Mouse (Mus musculus) embryonic stem cell, embryonic (primary cell): Measurements from ENCODE around the gene Cpne5.

Experiments
- CTCF ChIA-PET, 4 experiments: fragments of 300-600 bp in 2 of 4; fragments of 350-600 bp in 2 of 4; sonication (Branson Sonifier 250); formaldehyde crosslinking; loops; one replicate each; lab custom pipeline; 2022; ENCODE audit warnings: inconsistent platforms in 2 of 4; lab: Charles Lee
- POLR2A ChIA-PET, 4 experiments: fragments of 300-600 bp in 2 of 4; fragments of 350-600 bp in 2 of 4; sonication (Branson Sonifier 250); formaldehyde crosslinking; loops; one replicate each; lab custom pipeline; 2022; ENCODE audit warnings: antibody characterized with exemption in 4 of 4, inconsistent platforms in 1 of 4; lab: Charles Lee

The Cpne5 gene

GRCm38 (mm10) chr17:29156866-29157265 lies 81.1 kb downstream of the Cpne5 start:
- POLR2A ChIA-PET, result interaction anchor here in 3 of 4 experiments (0.6 to 10.9 kb wide), 27 partner anchors 8 to 371 kb away, joined by 3 to 112 read pairs (median 6); partner anchors contain the start of genes Cdkn1a (in 1 of the 3) and Srsf3 (in 1 of the 3)
- CTCF ChIA-PET, result interaction anchor here in 1 of 4 experiments (1.4 kb wide), 1 partner anchor 14 kb away, joined by 5 read pairs; no protein-coding TSS in a partner anchor

- CTCF ChIA-PET, result interaction anchor here in 3 of 4 experiments (0.6 to 2.1 kb wide), 6 partner anchors 14 to 547 kb away, joined by 4 to 7 read pairs (median 4); no protein-coding TSS in a partner anchor
- POLR2A ChIA-PET, result interaction anchor here (0.6 to 10.9 kb wide), 49 partner anchors 9 to 371 kb away, joined by 3 to 112 read pairs (median 5); partner anchors contain the start of genes Cdkn1a (in 2 of the 4), Srsf3 (in 2 of the 4) and BC004004 (in 1 of the 4)
Measured at GRCm38 (mm10) chr17:29156396-29156795, 81.6 kb downstream of the Cpne5 start.

GRCm38 (mm10) chr17:29155355-29156135 lies 82.4 kb downstream of the Cpne5 start:
- CTCF ChIA-PET, result interaction anchor here in 3 of 4 experiments (0.6 to 2.1 kb wide), 11 partner anchors 13 to 547 kb away, joined by 3 to 7 read pairs (median 4); no protein-coding TSS in a partner anchor
- POLR2A ChIA-PET, result interaction anchor here (0.6 to 10.9 kb wide), 63 partner anchors 9 to 296 kb away, joined by 3 to 112 read pairs (median 5); partner anchors contain the start of genes Cdkn1a (in 3 of the 4), Srsf3 (in 2 of the 4), BC004004 (in 1 of the 4) and Stk38 (in 1 of the 4)

GRCm38 (mm10) chr17:29154247-29154646 lies 83.7 kb downstream of the Cpne5 start:
- POLR2A ChIA-PET, result interaction anchor here in 2 of 4 experiments (1.0 to 10.9 kb wide), 13 partner anchors 8 to 108 kb away, joined by 3 to 112 read pairs (median 17); no protein-coding TSS in a partner anchor
- CTCF ChIA-PET, result interaction anchor here in 2 of 4 experiments (1.0 to 2.1 kb wide), 3 partner anchors 16 to 106 kb away, joined by 3 to 7 read pairs (median 5); no protein-coding TSS in a partner anchor

- ChIA-PET CTCF (interaction anchor here in 1 of 4 experiments (0.6 kb wide), 1 partner anchor 144 kb away, joined by 3 read pairs; no protein-coding TSS in a partner anchor), POLR2A (interaction anchor here in 2 of 4 experiments (0.7 to 10.9 kb wide), 4 partner anchors 10 to 103 kb away, joined by 3 to 112 read pairs (median 34); no protein-coding TSS in a partner anchor)
Measured at GRCm38 (mm10) chr17:29152547-29152946, 85.4 kb downstream of the Cpne5 start.

GRCm38 (mm10) chr17:29149766-29150165 lies 88.2 kb downstream of the Cpne5 start:
- CTCF ChIA-PET, result interaction anchor here in 3 of 4 experiments (0.5 to 1.0 kb wide), 3 partner anchors 21 to 96 kb away, joined by 3 to 9 read pairs (median 3); no protein-coding TSS in a partner anchor
- POLR2A ChIA-PET, result interaction anchor here (0.6 to 7.3 kb wide), 19 partner anchors 10 to 222 kb away, joined by 3 to 37 read pairs (median 4); partner anchors contain the start of gene Srsf3 (in 2 of the 4)

GRCm38 (mm10) chr17:29147773-29148172 lies 90.2 kb downstream of the Cpne5 start:
- ChIA-PET CTCF (interaction anchor here in 3 of 4 experiments (0.6 to 1.3 kb wide), 7 partner anchors 29 to 1892 kb away, joined by 3 to 12 read pairs (median 3); no protein-coding TSS in a partner anchor), POLR2A (interaction anchor here in 3 of 4 experiments (0.6 to 11.5 kb wide), 19 partner anchors 8 to 346 kb away, joined by 3 to 112 read pairs (median 5); partner anchors contain the start of gene Rab44 (in 1 of the 3))

- POLR2A ChIA-PET, result interaction anchor here in 3 of 4 experiments (0.7 to 11.5 kb wide), 20 partner anchors 8 to 111 kb away, joined by 3 to 112 read pairs (median 6); partner anchors contain the start of gene Cdkn1a (in 1 of the 3)
- CTCF ChIA-PET, result interaction anchor here in 1 of 4 experiments (0.8 to 1.1 kb wide), 2 partner anchors 65 to 73 kb away, joined by 3 read pairs; no protein-coding TSS in a partner anchor
Measured at GRCm38 (mm10) chr17:29147273-29147672, 90.7 kb downstream of the Cpne5 start.

- POLR2A ChIA-PET, result interaction anchor here in 3 of 4 experiments (0.6 to 11.5 kb wide), 37 partner anchors 10 to 114 kb away, joined by 3 to 112 read pairs (median 4); partner anchors contain the start of gene Srsf3 (in 1 of the 3)
Measured at GRCm38 (mm10) chr17:29145101-29145500, 92.9 kb downstream of the Cpne5 start.

GRCm38 (mm10) chr17:29143266-29143665 lies 94.7 kb downstream of the Cpne5 start:
- ChIA-PET CTCF (no interaction called here), POLR2A (interaction anchor here in 2 of 4 experiments (1.3 to 11.5 kb wide), 5 partner anchors 15 to 98 kb away, joined by 3 to 112 read pairs (median 9); no protein-coding TSS in a partner anchor)

More at GRCm38 (mm10) chr17:29145101-29145500, 92.9 kb downstream of the Cpne5 start:
- CTCF ChIA-PET, result interaction anchor here (0.6 to 1.6 kb wide), 8 partner anchors 10 to 157 kb away, joined by 3 to 10 read pairs (median 4); no protein-coding TSS in a partner anchor

- CTCF ChIA-PET, result interaction anchor here in 3 of 4 experiments (0.5 to 0.6 kb wide), 3 partner anchors 123 to 998 kb away, joined by 3 to 5 read pairs (median 4); no protein-coding TSS in a partner anchor
- POLR2A ChIA-PET, result interaction anchor here in 3 of 4 experiments (0.6 to 11.5 kb wide), 5 partner anchors 16 to 110 kb away, joined by 3 to 112 read pairs (median 9); partner anchors contain the start of gene Srsf3 (in 1 of the 3)
Measured at GRCm38 (mm10) chr17:29141577-29141976, 96.4 kb downstream of the Cpne5 start.

GRCm38 (mm10) chr17:29137906-29138305 lies 100.1 kb downstream of the Cpne5 start:
- ChIA-PET POLR2A (interaction anchor here in 2 of 4 experiments (0.8 to 11.5 kb wide), 3 partner anchors 20 to 56 kb away, joined by 3 to 112 read pairs (median 4); no protein-coding TSS in a partner anchor), CTCF (interaction anchor here in 2 of 4 experiments (0.6 to 1.1 kb wide), 4 partner anchors 34 to 1880 kb away, joined by 3 to 8 read pairs (median 4); no protein-coding TSS in a partner anchor)

GRCm38 (mm10) chr17:29136236-29136635 lies 101.7 kb downstream of the Cpne5 start:
- ChIA-PET POLR2A (interaction anchor here in 2 of 4 experiments (0.9 to 2.9 kb wide), 5 partner anchors 10 to 87 kb away, joined by 3 to 13 read pairs (median 3); no protein-coding TSS in a partner anchor), CTCF (interaction anchor here in 1 of 4 experiments (0.7 kb wide), 1 partner anchor 13 kb away, joined by 3 read pairs; no protein-coding TSS in a partner anchor)

- ChIA-PET CTCF (interaction anchor here in 1 of 4 experiments (1.1 to 1.2 kb wide), 2 partner anchors 10 to 148 kb away, joined by 3 to 4 read pairs; no protein-coding TSS in a partner anchor), POLR2A (interaction anchor here (0.5 to 2.9 kb wide), 24 partner anchors 10 to 96 kb away, joined by 3 to 13 read pairs (median 4); no protein-coding TSS in a partner anchor)
Measured at GRCm38 (mm10) chr17:29135066-29135465, 102.9 kb downstream of the Cpne5 start.

- POLR2A ChIA-PET, result interaction anchor here in 2 of 4 experiments (0.6 to 1.4 kb wide), 9 partner anchors 26 to 440 kb away, joined by 3 to 5 read pairs (median 4); no protein-coding TSS in a partner anchor
- CTCF ChIA-PET, result interaction anchor here in 2 of 4 experiments (0.7 kb wide), 2 partner anchors 34 to 169 kb away, joined by 4 to 8 read pairs; no protein-coding TSS in a partner anchor
Measured at GRCm38 (mm10) chr17:29129341-29129740, 108.6 kb downstream of the Cpne5 start.

GRCm38 (mm10) chr17:29126561-29126960 lies 111.4 kb downstream of the Cpne5 start:
- POLR2A ChIA-PET, result interaction anchor here in 2 of 4 experiments (0.6 to 2.1 kb wide), 9 partner anchors 12 to 118 kb away, joined by 3 to 5 read pairs (median 3); no protein-coding TSS in a partner anchor
- CTCF ChIA-PET, result interaction anchor here in 2 of 4 experiments (1.0 to 1.4 kb wide), 4 partner anchors 19 to 120 kb away, joined by 4 to 5 read pairs (median 4); no protein-coding TSS in a partner anchor
